Mouse (Mus musculus) lung, embryonic 14.5 days (tissue): ENCODE data around the gene Ahnak2. TPM values are rescaled to one million over a fixed set of nuclear protein-coding genes. Genes with fewer than 3 reads are reported as not detected.

Experiments used
- ATAC-seq: fragments of 200-750 bp; cut with Nextera tagmentation; 2 replicates; pipeline ENCODE4 v1.8.0; 2017; ENCODE audit warnings: mild to moderate bottlenecking, moderate TSS enrichment, moderate library complexity; ENCODE audit not compliant: insufficient read depth
- DNase-seq: peaks from one replicate; pipeline ENCODE4 v3.0.0-alpha.2; 2015
- H3K27ac ChIP-seq: fragments of 300-500 bp; sonication (generic); 2 replicates; pipeline ENCODE4 v1.5.1; 2014; ENCODE audit warnings: low read depth, mild to moderate bottlenecking, moderate library complexity
- H3K27me3 ChIP-seq: fragments of 300-500 bp; sonication (generic); 2 replicates; pipeline ENCODE4 v1.6.1; 2014; ENCODE audit warnings: low read length, control low read depth; ENCODE audit not compliant: insufficient read depth
- H3K36me3 ChIP-seq: fragments of 300-500 bp; sonication (generic); 2 replicates; pipeline ENCODE4 v1.6.1; 2014; ENCODE audit warnings: control low read depth; ENCODE audit not compliant: insufficient read depth
- H3K4me1 ChIP-seq: fragments of 300-500 bp; sonication (generic); 2 replicates; pipeline ENCODE4 v1.6.1; 2014; ENCODE audit warnings: antibody characterized with exemption, control low read depth; ENCODE audit not compliant: insufficient read depth
- H3K4me2 ChIP-seq: fragments of 300-500 bp; sonication (generic); 2 replicates; pipeline ENCODE4 v1.6.1; 2014; ENCODE audit warnings: mild to moderate bottlenecking
- H3K4me3 ChIP-seq: fragments of 300-500 bp; sonication (generic); 2 replicates; pipeline ENCODE4 v1.5.1; 2014; ENCODE audit warnings: low read depth, low read length
- H3K9ac ChIP-seq: fragments of 300-500 bp; sonication (generic); 2 replicates; pipeline ENCODE4 v1.6.1; 2014
- H3K9me3 ChIP-seq: fragments of 300-500 bp; sonication (generic); 2 replicates; pipeline ENCODE4 v1.6.1; 2016; ENCODE audit warnings: low read depth, low read length, control low read depth
- CTCF ChIP-seq: IDR thresholded peaks from 2 replicates; pipeline ENCODE4 v1.5.1; 2016; ENCODE audit warnings: antibody characterized with exemption, low read depth
- WGBS: fragments of 180-500 bp; shearing (Covaris S2); extraction: QIAGEN DNeasy Blood & Tissue Kit; methylation state at CpG from one replicate; pipeline ENCODE4 v1.1.7; 2014; 5-methylcytosine and 5-hydroxymethylcytosine counted together
- polyA plus RNA-seq: library from polyadenylated mRNA; unstranded; fragments of >200 nt; fragmentation: Nextera tagmentation; extraction: Ambion mirVana; gene quantifications from 2 replicates; pipeline ENCODE4 v1.2.1, GENCODE M21; 2014

Ahnak2 gene
- polyA plus RNA-seq, 1 experiment from 2014 or later = 0.61 TPM

- H3K4me2 ChIP-seq = no peak overlapping the region
- H3K27ac ChIP-seq = no peak overlapping the region
- H3K4me1 ChIP-seq = no peaks in the 10 kb centered on the region
- no peak for TF ChIP-seq CTCF
- ATAC-seq = no peak
- WGBS = 87% methylated on average over 19 of the region's 19 CpGs
- no peak overlapping the region for H3K4me3 ChIP-seq
- no peaks in the 10 kb centered on the region for H3K27me3 ChIP-seq
- H3K9me3 ChIP-seq = no peaks in the 10 kb centered on the region
- peaks cover 60% of the 10 kb centered on the region for H3K36me3 ChIP-seq
- H3K9ac ChIP-seq = no peak overlapping the region
- DNase-seq = no peak
These were observed 67.4 kb downstream of the Ahnak2 start for GRCm38 (mm10) chr12:112734881-112735655.

- 78% methylated on average over 2 of the region's 2 CpGs for WGBS
- Histone ChIP-seq H3K9ac (no peak overlapping the region), H3K36me3 (peaks cover 55% of the 10 kb centered on the region), H3K9me3 (no peaks in the 10 kb centered on the region), H3K4me2 (no peak overlapping the region), H3K4me3 (no peak overlapping the region), H3K4me1 (no peaks in the 10 kb centered on the region), H3K27ac (no peak overlapping the region), H3K27me3 (no peaks in the 10 kb centered on the region)
- no peak for TF ChIP-seq CTCF
- ATAC-seq (no peak), DNase-seq (no peak)
These were observed 68.2 kb downstream of the Ahnak2 start for GRCm38 (mm10) chr12:112734108-112734820.

GRCm38 (mm10) chr12:112732591-112732990, 69.9 kb downstream of the Ahnak2 start:
- H3K9me3 ChIP-seq = no peaks in the 10 kb centered on the region
- 85% methylated on average over 10 of the region's 10 CpGs for WGBS
- DNase-seq (no peak), ATAC-seq (no peak)
- H3K27me3 ChIP-seq = no peaks in the 10 kb centered on the region
- H3K4me1 ChIP-seq = no peaks in the 10 kb centered on the region
- H3K4me2 ChIP-seq = no peak overlapping the region
- no peak for TF ChIP-seq CTCF
- H3K36me3 ChIP-seq = peaks cover 39% of the 10 kb centered on the region
- H3K4me3 ChIP-seq = no peak overlapping the region
- no peak overlapping the region for H3K9ac ChIP-seq
- H3K27ac ChIP-seq = no peak overlapping the region

- H3K27me3 ChIP-seq = no peaks in the 10 kb centered on the region
- H3K27ac ChIP-seq = no peak overlapping the region
- no peaks in the 10 kb centered on the region for H3K4me1 ChIP-seq
- H3K9ac ChIP-seq = no peak overlapping the region
- H3K36me3 ChIP-seq = peaks cover 26% of the 10 kb centered on the region; the same call in 1 of the 2 replicates
- DNase-seq (no peak), ATAC-seq (no peak)
- no peaks in the 10 kb centered on the region for H3K9me3 ChIP-seq
- WGBS = 78% methylated on average over 14 of the region's 14 CpGs
- no peak overlapping the region for H3K4me2 ChIP-seq
- no peak overlapping the region for H3K4me3 ChIP-seq
- TF ChIP-seq CTCF = no peak
These were observed 71.6 kb downstream of the Ahnak2 start for GRCm38 (mm10) chr12:112730808-112731207.

GRCm38 (mm10) chr12:112727801-112728200, 74.7 kb downstream of the Ahnak2 start:
- H3K27me3 ChIP-seq = 0 out of 2 replicates have a peak, but pooled peaks cover 5% of the 10 kb centered on the region
- no peak overlapping the region for H3K9ac ChIP-seq
- 76% methylated on average over 8 of the region's 8 CpGs for WGBS
- no peak for TF ChIP-seq CTCF
- peaks cover 21% of the 10 kb centered on the region; the same call in 1 of the 2 replicates for H3K36me3 ChIP-seq
- no peak overlapping the region for H3K4me3 ChIP-seq
- no peak overlapping the region for H3K4me2 ChIP-seq
- peak; percentile 17 for DNase-seq
- no peaks in the 10 kb centered on the region for H3K9me3 ChIP-seq
- H3K4me1 ChIP-seq = no peaks in the 10 kb centered on the region
- no peak for ATAC-seq
- H3K27ac ChIP-seq = no peak overlapping the region

GRCm38 (mm10) chr12:112724077-112724805, 78.2 kb downstream of the Ahnak2 start:
- H3K27ac ChIP-seq = no peak overlapping the region
- no peak overlapping the region for H3K9ac ChIP-seq
- TF ChIP-seq CTCF = peak; percentile 73
- H3K4me1 ChIP-seq = no peaks in the 10 kb centered on the region
- DNase-seq = peak; percentile 86
- no peak overlapping the region for H3K4me3 ChIP-seq
- peaks cover 9% of the 10 kb centered on the region; the same call in 1 of the 2 replicates for H3K36me3 ChIP-seq
- ATAC-seq = no peak
- H3K27me3 ChIP-seq = peaks cover 15% of the 10 kb centered on the region; the same call in 1 of the 2 replicates
- H3K9me3 ChIP-seq = no peaks in the 10 kb centered on the region
- 0 out of 2 replicates have a peak overlapping the region, but pooled peaks have one; percentile 8 for H3K4me2 ChIP-seq
- 74% methylated on average over 11 of the region's 11 CpGs for WGBS

- H3K9ac ChIP-seq = peak overlapping the region; percentile 71
- H3K36me3 ChIP-seq = peaks cover 9% of the 10 kb centered on the region; the same call in 1 of the 2 replicates
- DNase-seq (no peak), ATAC-seq (no peak)
- 85% methylated on average over 6 of the region's 6 CpGs for WGBS
- H3K27me3 ChIP-seq = peaks cover 15% of the 10 kb centered on the region; the same call in 1 of the 2 replicates
- no peaks in the 10 kb centered on the region for H3K4me1 ChIP-seq
- no peak for TF ChIP-seq CTCF
- H3K4me2 ChIP-seq = peak overlapping the region; percentile 98
- H3K27ac ChIP-seq = no peak overlapping the region
- H3K9me3 ChIP-seq = no peaks in the 10 kb centered on the region
- H3K4me3 ChIP-seq = peak overlapping the region; percentile 75
These were observed 79.0 kb downstream of the Ahnak2 start for GRCm38 (mm10) chr12:112723445-112723844.
